Mouse (Mus musculus) spleen, postnatal 0 days (tissue): ENCODE data around the gene Cfi. TPM values are rescaled to one million over a fixed set of nuclear protein-coding genes. Genes with fewer than 3 reads are reported as not detected.

ENCODE experiments used
- polyA plus RNA-seq: library from polyadenylated mRNA; unstranded; fragments of >200 nt; fragmentation: Nextera tagmentation; extraction: Ambion mirVana; gene quantifications from 2 replicates; pipeline ENCODE4 v1.2.1, GENCODE M21; 2015

The Cfi gene
- polyA plus RNA-seq = 0.45 and 0.46 TPM in 2 replicates

DNA sequence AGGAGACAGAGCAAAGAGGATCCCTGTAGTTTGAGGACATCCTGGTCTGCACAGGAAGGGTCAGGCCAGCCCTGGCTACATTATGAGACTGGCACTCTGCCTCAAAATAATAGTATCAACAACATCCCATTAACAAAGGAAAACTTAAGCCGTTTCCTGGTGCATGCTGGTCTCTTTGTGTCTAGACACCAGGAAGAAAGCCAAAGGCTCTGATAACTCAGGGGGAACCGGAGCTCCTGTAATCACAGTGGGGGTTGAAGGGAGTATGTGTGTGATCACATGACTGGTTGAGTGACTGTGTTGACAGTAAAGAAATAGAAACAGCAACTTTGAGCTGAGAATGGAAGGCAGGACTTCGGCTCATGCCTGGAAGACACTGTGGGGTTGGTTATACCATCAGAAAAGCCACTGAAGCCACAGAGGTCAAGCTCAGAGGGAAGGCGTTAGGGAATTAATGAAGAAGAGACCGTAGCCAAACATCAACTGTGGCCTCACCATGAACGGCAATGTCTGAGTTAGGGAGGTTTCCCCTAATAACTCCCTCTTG, at the start of gene Cfi:
Cfi (plus strand) TSS at position 497 of the 547 bp plus-strand sequence.

GRCm38 (mm10) chr3:129803765-129804164, 31.9 kb upstream of the Cfi start, which contains the start of gene Lrit3:
Lrit3 (minus strand) TSS chr3:129804030.

GRCm38 (mm10) chr3:129822206-129822775, 13.4 kb upstream of the Cfi start, which contains the start of gene Rrh:
Rrh (minus strand) TSS chr3:129822587.

GRCm38 (mm10) chr3:129831035-129831568, 4.6 kb upstream of the Cfi start, which contains the start of gene Gar1:
Gar1 (minus strand) TSS chr3:129831396.

DNA sequence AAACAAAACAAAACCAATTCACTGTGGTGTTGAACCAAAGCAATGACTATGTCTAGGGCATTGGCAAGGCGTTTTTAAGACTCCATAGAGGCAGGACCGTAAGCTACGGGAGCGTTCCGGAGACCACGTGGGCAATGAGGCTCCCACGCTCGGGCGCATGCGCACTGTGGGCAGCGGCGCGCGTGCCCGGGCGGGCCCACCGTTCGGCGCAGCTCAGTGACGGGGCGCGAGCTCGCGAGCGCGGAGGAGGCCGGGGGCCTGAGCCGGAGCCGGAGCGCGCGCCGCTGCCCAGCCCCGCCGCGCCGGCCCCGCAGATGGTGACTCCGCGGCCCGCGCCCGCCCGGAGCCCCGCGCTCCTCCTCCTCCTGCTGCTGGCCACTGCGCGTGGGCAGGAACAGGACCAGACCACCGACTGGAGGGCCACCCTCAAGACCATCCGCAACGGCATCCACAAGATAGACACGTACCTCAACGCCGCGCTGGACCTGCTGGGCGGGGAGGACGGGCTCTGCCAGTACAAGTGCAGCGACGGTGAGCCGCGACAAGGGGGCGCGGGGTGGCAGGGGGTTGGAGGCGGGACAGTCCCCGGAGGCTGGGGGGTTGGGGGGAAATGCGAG, 42.8 kb downstream of the Cfi start, which contains the start of gene Pla2g12a:
Pla2g12a (plus strand) TSS at position 202 of the 617 bp plus-strand sequence.

DNA sequence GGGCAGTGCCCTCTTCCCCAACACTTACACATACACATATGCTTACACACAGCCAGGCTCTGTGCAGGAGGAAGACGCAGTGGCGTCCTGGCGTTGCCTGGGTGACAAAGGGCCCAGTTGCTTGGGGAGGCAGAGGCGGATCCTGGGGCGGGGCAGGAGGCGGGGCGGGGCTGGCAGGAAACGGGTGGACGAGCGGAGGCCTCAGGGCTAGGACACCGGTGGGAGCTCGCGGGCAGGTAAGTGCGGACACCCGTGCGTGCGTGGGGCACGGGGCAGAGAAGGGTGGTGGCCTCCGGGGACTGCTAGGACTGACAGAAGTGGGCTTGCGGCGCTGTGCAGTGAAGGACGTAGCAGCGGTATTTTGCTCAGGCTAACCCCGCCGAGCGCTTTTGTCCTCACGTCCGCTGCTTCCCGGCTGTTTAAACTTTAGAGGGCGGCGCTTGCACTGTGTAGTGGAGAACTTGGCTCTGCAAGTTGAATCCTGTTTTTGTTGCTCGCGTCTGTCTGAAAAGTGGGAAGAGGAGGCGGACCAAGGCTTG, 65.7 kb downstream of the Cfi start, which contains the start of gene Casp6:
Casp6 (plus strand) TSS at position 155 of the 539 bp plus-strand sequence.

Other genes with a start within 250 kb of the Cfi start
- gene Egf, start 80.6 kb upstream of the Cfi start, polyA plus RNA-seq = 0.69 and 1.1 TPM in 2 replicates
- gene Lrit3, start 31.9 kb upstream of the Cfi start, polyA plus RNA-seq = not detected in 2 replicates
- 0.07 TPM in 1 of 2 replicates, not detected in the other for gene Rrh, start 13.3 kb upstream of the Cfi start, polyA plus RNA-seq
- 60.9 and 66.2 TPM in 2 replicates for gene Gar1, start 4.5 kb upstream of the Cfi start, polyA plus RNA-seq
- 112 and 123 TPM in 2 replicates for gene Pla2g12a, start 42.7 kb downstream of the Cfi start, polyA plus RNA-seq
- gene Casp6, start 65.5 kb downstream of the Cfi start, polyA plus RNA-seq = 34.7 and 38.4 TPM in 2 replicates
- gene Mcub, start 134.3 kb downstream of the Cfi start, polyA plus RNA-seq = 38.6 and 42.2 TPM in 2 replicates
- gene Sec24b, start 225.7 kb downstream of the Cfi start, polyA plus RNA-seq = 11.8 and 12.6 TPM in 2 replicates